Mouse (Mus musculus) midbrain, embryonic 11.5 days (tissue): ENCODE measurements around the gene Ttc8. TPM values are rescaled to one million over a fixed set of nuclear protein-coding genes. Genes with fewer than 3 reads are reported as not detected.

ENCODE experiments used
- ATAC-seq: fragments of 200-750 bp; cut with Nextera tagmentation; 2 replicates; pipeline ENCODE4 v1.8.0; 2017; ENCODE audit warnings: moderate TSS enrichment, moderate library complexity; ENCODE audit not compliant: low FRiP score
- DNase-seq: peaks from one replicate; pipeline ENCODE4 v3.0.0; 2015; ENCODE audit warnings: low spot score; ENCODE audit errors: missing footprints
- H3K27ac ChIP-seq: fragments of 300-500 bp; sonication (generic); 2 replicates; pipeline ENCODE4 v1.5.1; 2014; ENCODE audit warnings: low read depth, low read length
- H3K27me3 ChIP-seq: fragments of 300-500 bp; sonication (generic); 2 replicates; pipeline ENCODE4 v1.6.1; 2014; ENCODE audit warnings: mild to moderate bottlenecking, low read length, moderate library complexity, mixed read lengths; ENCODE audit not compliant: control insufficient read depth, insufficient read depth
- H3K36me3 ChIP-seq: fragments of 300-500 bp; sonication (generic); 2 replicates; pipeline ENCODE4 v1.6.1; 2014; ENCODE audit warnings: mild to moderate bottlenecking, low read length, moderate library complexity, mixed read lengths; ENCODE audit not compliant: control insufficient read depth, insufficient read depth
- H3K4me1 ChIP-seq: fragments of 300-500 bp; sonication (generic); 2 replicates; pipeline ENCODE4 v1.6.1; 2014; ENCODE audit warnings: low read length; ENCODE audit not compliant: control insufficient read depth, insufficient read depth
- H3K4me2 ChIP-seq: fragments of 300-500 bp; sonication (generic); 2 replicates; pipeline ENCODE4 v1.6.1; 2014; ENCODE audit warnings: mild to moderate bottlenecking, moderate library complexity
- H3K4me3 ChIP-seq: fragments of 300-500 bp; sonication (generic); 2 replicates; pipeline ENCODE4 v1.5.1; 2014; ENCODE audit warnings: low read depth, low read length
- H3K9ac ChIP-seq: fragments of 300-500 bp; sonication (generic); 2 replicates; pipeline ENCODE4 v1.6.1; 2014; ENCODE audit warnings: low read length
- H3K9me3 ChIP-seq: fragments of 300-500 bp; sonication (generic); 2 replicates; pipeline ENCODE4 v1.6.1; 2016; ENCODE audit warnings: low read length; ENCODE audit not compliant: control insufficient read depth
- WGBS: fragments of 180-500 bp; shearing (Covaris S2); extraction: QIAGEN DNeasy Blood & Tissue Kit; methylation state at CpG from one replicate; pipeline ENCODE4 v1.1.7; 2014; 5-methylcytosine and 5-hydroxymethylcytosine counted together
- polyA plus RNA-seq: library from polyadenylated mRNA; unstranded; fragments of >200 nt; fragmentation: Nextera tagmentation; extraction: Ambion mirVana; gene quantifications from 2 replicates; pipeline ENCODE4 v1.2.1, GENCODE M21; 2014

Gene Ttc8
- polyA plus RNA-seq, 1 experiment from 2014 or later: 42.9 TPM

DNA sequence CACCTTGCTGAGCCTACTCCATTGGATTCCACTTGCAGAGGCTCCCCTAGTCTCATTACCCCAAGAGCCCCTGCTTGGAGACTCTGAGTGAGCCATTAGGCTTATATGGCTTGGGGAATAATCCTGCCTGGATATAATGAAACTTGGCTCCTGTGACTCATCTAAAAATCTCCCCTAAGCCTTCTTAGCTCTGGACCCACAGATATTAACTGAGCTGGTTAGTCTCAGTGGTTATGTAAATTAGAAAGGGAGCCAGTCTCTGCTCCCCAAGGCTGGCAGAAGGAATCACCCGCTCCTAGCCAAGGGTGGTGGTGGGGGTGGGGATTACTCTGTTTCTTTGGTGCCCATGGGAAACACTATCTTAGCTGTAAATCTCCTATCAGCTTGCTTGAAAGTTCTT lies 109.6 kb downstream of the Ttc8 start:
- whole genome bisulfite sequencing: 54% methylated on average over 1 of the region's 1 CpGs
- no peaks in the 10 kb centered on the region for H3K27me3 ChIP-seq
- H3K9me3 ChIP-seq: no peaks in the 10 kb centered on the region
- H3K4me2 ChIP-seq: no peak overlapping the region
- no peaks in the 10 kb centered on the region for H3K36me3 ChIP-seq
- no peak overlapping the region; the same call in 1 of the 2 replicates for H3K27ac ChIP-seq
- ATAC-seq (no peak), DNase-seq (no peak)
- no peak overlapping the region for H3K9ac ChIP-seq
- H3K4me1 ChIP-seq: peaks cover 2% of the 10 kb centered on the region; the same call in 1 of the 2 replicates
- no peak overlapping the region for H3K4me3 ChIP-seq

Other genes with a start within 250 kb of the Ttc8 start
- gene Ptpn21, start 183.2 kb upstream of the Ttc8 start, polyA plus RNA-seq: 7.2 and 8.4 TPM in 2 replicates
- 180 and 194 TPM in 2 replicates for gene Zc3h14, start 173.6 kb upstream of the Ttc8 start, polyA plus RNA-seq
- 22.0 and 23.2 TPM in 2 replicates for gene Eml5, start 19.1 kb upstream of the Ttc8 start, polyA plus RNA-seq